In genomic region chr14:25025074-25025473, GRCm38 (mm10) we compare ENCODE assay signal across 17 mouse cellular contexts.
"Had no signal": no experiment of that assay in that cellular context is flagged by ENCODE, and none has a peak within 500 bp of the region (broad histone marks: within the 10 kb centered on the region; RNA-seq: fewer than 3 reads in every experiment).

No protein-coding gene starts in this region.

- H3K27me3 ChIP-seq: limb, embryonic 15.5 days; liver, embryonic 12.5 days; midbrain, embryonic 15.5 days; neural tube, embryonic 12.5 days had no signal

- H3K27ac ChIP-seq: limb, embryonic 15.5 days; liver, embryonic 12.5 days; macrophage; midbrain, embryonic 15.5 days; neural tube, embryonic 12.5 days had no signal

- H3K4me2 ChIP-seq: limb, embryonic 15.5 days; liver, embryonic 12.5 days; lung, embryonic 14.5 days; midbrain, embryonic 11.5 days; midbrain, embryonic 15.5 days; neural tube, embryonic 12.5 days had no signal

- ATAC-seq: liver, embryonic 12.5 days; midbrain, embryonic 15.5 days had no signal

- H3K9me3 ChIP-seq: limb, embryonic 15.5 days; liver, embryonic 12.5 days; midbrain, embryonic 15.5 days; neural tube, embryonic 12.5 days had no signal

- H3K9ac ChIP-seq: limb, embryonic 15.5 days; liver, embryonic 12.5 days; lung, embryonic 14.5 days; midbrain, embryonic 15.5 days; neural tube, embryonic 12.5 days had no signal

- DNase-seq: kidney, adult 2 months; layer of hippocampus, adult 9-11 months; layer of hippocampus, postnatal 36 days; lung, embryonic 14.5 days; lung, postnatal 14 days; retina, postnatal 1 day; right cerebral cortex, postnatal 4 days; spleen, adult 18-20 months; thymus, adult 18-20 months; thymus, postnatal 14 days had no signal

- H3K4me1 ChIP-seq: liver, embryonic 12.5 days; megakaryocyte, embryonic 14.5 days; midbrain, embryonic 15.5 days had no signal

- H3K4me3 ChIP-seq: limb, embryonic 15.5 days; liver, embryonic 12.5 days; megakaryocyte, embryonic 14.5 days; midbrain, embryonic 15.5 days; neural tube, embryonic 12.5 days had no signal

- H3K36me3 ChIP-seq: limb, embryonic 15.5 days; liver, embryonic 12.5 days; midbrain, embryonic 15.5 days; neural tube, embryonic 12.5 days had no signal
